Mouse (Mus musculus): ENCODE results near the gene Cav3. TPM values are rescaled to one million over a fixed set of nuclear protein-coding genes. Genes with fewer than 3 reads are reported as not detected.

Cav3 gene
- polyA plus RNA-seq, 1 experiment from 2014 or later, result 3.8 TPM

- Histone ChIP-seq H3K27ac (no peak overlapping the region), H3K4me1 (peaks cover 15% of the 10 kb centered on the region; the same call in 1 of the 2 replicates), H3K4me3 (no peak overlapping the region), H3K9ac (no peak overlapping the region), H3K4me2 (no peak overlapping the region), H3K27me3 (no peaks in the 10 kb centered on the region), H3K36me3 (no peaks in the 10 kb centered on the region), H3K9me3 (no peaks in the 10 kb centered on the region)
- WGBS, result 54% methylated on average over 8 of the region's 8 CpGs
- no peak for ATAC-seq (ENCODE audit: borderline replicate concordance, extremely low read depth, low FRiP score, low TSS enrichment)
These were observed 37.2 kb downstream of the Cav3 start for GRCm38 (mm10) chr6:112496291-112497060.

GRCm38 (mm10) chr6:112497456-112497855, 38.2 kb downstream of the Cav3 start:
- Histone ChIP-seq H3K27ac (no peak overlapping the region), H3K4me3 (no peak overlapping the region), H3K36me3 (no peaks in the 10 kb centered on the region), H3K4me2 (no peak overlapping the region), H3K9me3 (no peaks in the 10 kb centered on the region), H3K9ac (no peak overlapping the region), H3K27me3 (no peaks in the 10 kb centered on the region), H3K4me1 (peaks cover 15% of the 10 kb centered on the region; the same call in 1 of the 2 replicates)
- 67% methylated on average over 2 of the region's 2 CpGs for WGBS
- ATAC-seq (ENCODE audit: borderline replicate concordance, extremely low read depth, low FRiP score, low TSS enrichment), result no peak

- no peak for ATAC-seq (ENCODE audit: borderline replicate concordance, extremely low read depth, low FRiP score, low TSS enrichment)
- no peaks in the 10 kb centered on the region for H3K9me3 ChIP-seq
- H3K4me1 ChIP-seq, result peaks cover 15% of the 10 kb centered on the region; the same call in 1 of the 2 replicates
- H3K27me3 ChIP-seq, result no peaks in the 10 kb centered on the region
- H3K4me3 ChIP-seq, result no peak overlapping the region
- no peak overlapping the region for H3K27ac ChIP-seq
- no peak overlapping the region for H3K9ac ChIP-seq
- H3K4me2 ChIP-seq, result no peak overlapping the region
- 83% methylated on average over 3 of the region's 3 CpGs for WGBS
- H3K36me3 ChIP-seq, result no peaks in the 10 kb centered on the region
These were observed 39.4 kb downstream of the Cav3 start for GRCm38 (mm10) chr6:112498716-112499115.

- Histone ChIP-seq H3K4me1 (peaks cover 13% of the 10 kb centered on the region; the same call in 1 of the 2 replicates), H3K9me3 (no peaks in the 10 kb centered on the region), H3K27ac (no peak overlapping the region), H3K4me2 (no peak overlapping the region), H3K36me3 (no peaks in the 10 kb centered on the region), H3K27me3 (no peaks in the 10 kb centered on the region), H3K9ac (no peak overlapping the region), H3K4me3 (no peak overlapping the region)
- 77% methylated on average over 2 of the region's 2 CpGs for WGBS
- no peak for ATAC-seq (ENCODE audit: borderline replicate concordance, extremely low read depth, low FRiP score, low TSS enrichment)
These were observed 40.2 kb downstream of the Cav3 start for GRCm38 (mm10) chr6:112499456-112499855.

GRCm38 (mm10) chr6:112501156-112501555, 41.9 kb downstream of the Cav3 start:
- no peak for ATAC-seq (ENCODE audit: borderline replicate concordance, extremely low read depth, low FRiP score, low TSS enrichment)
- Histone ChIP-seq H3K27ac (no peak overlapping the region), H3K4me2 (no peak overlapping the region), H3K9ac (no peak overlapping the region), H3K4me1 (no peaks in the 10 kb centered on the region), H3K9me3 (no peaks in the 10 kb centered on the region), H3K27me3 (no peaks in the 10 kb centered on the region), H3K36me3 (no peaks in the 10 kb centered on the region), H3K4me3 (no peak overlapping the region)
- 46% methylated on average over 2 of the region's 2 CpGs for WGBS

GRCm38 (mm10) chr6:112507617-112508016, 48.3 kb downstream of the Cav3 start:
- WGBS, result 22% methylated on average over 2 of the region's 2 CpGs
- Histone ChIP-seq H3K4me3 (no peak overlapping the region), H3K9me3 (no peaks in the 10 kb centered on the region), H3K4me1 (no peaks in the 10 kb centered on the region), H3K27ac (no peak overlapping the region), H3K4me2 (no peak overlapping the region), H3K36me3 (no peaks in the 10 kb centered on the region), H3K9ac (no peak overlapping the region), H3K27me3 (no peaks in the 10 kb centered on the region)
- ATAC-seq (ENCODE audit: borderline replicate concordance, extremely low read depth, low FRiP score, low TSS enrichment), result no peak

GRCm38 (mm10) chr6:112509590-112510131, 50.4 kb downstream of the Cav3 start:
- no peaks in the 10 kb centered on the region for H3K4me1 ChIP-seq
- H3K36me3 ChIP-seq, result no peaks in the 10 kb centered on the region
- no peak overlapping the region for H3K4me3 ChIP-seq
- no peak for ATAC-seq (ENCODE audit: borderline replicate concordance, extremely low read depth, low FRiP score, low TSS enrichment)
- H3K9me3 ChIP-seq, result no peaks in the 10 kb centered on the region
- no peak overlapping the region for H3K4me2 ChIP-seq
- no peak overlapping the region for H3K9ac ChIP-seq
- H3K27ac ChIP-seq, result no peak overlapping the region
- H3K27me3 ChIP-seq, result no peaks in the 10 kb centered on the region
- WGBS, result 46% methylated on average over 2 of the region's 2 CpGs

GRCm38 (mm10) chr6:112510346-112510745, 51.0 kb downstream of the Cav3 start:
- no peak for ATAC-seq (ENCODE audit: borderline replicate concordance, extremely low read depth, low FRiP score, low TSS enrichment)
- H3K9ac ChIP-seq, result no peak overlapping the region
- no peaks in the 10 kb centered on the region for H3K27me3 ChIP-seq
- H3K4me2 ChIP-seq, result no peak overlapping the region
- H3K4me3 ChIP-seq, result no peak overlapping the region
- H3K9me3 ChIP-seq, result no peaks in the 10 kb centered on the region
- WGBS, result 35% methylated on average over 4 of the region's 4 CpGs
- no peaks in the 10 kb centered on the region for H3K4me1 ChIP-seq
- H3K27ac ChIP-seq, result no peak overlapping the region
- no peaks in the 10 kb centered on the region for H3K36me3 ChIP-seq

- Histone ChIP-seq H3K4me1 (no peaks in the 10 kb centered on the region), H3K27ac (no peak overlapping the region), H3K36me3 (no peaks in the 10 kb centered on the region), H3K4me2 (no peak overlapping the region), H3K4me3 (no peak overlapping the region), H3K27me3 (no peaks in the 10 kb centered on the region), H3K9ac (no peak overlapping the region), H3K9me3 (no peaks in the 10 kb centered on the region)
- WGBS, result 84% methylated on average over 6 of the region's 6 CpGs
- no peak for ATAC-seq (ENCODE audit: borderline replicate concordance, extremely low read depth, low FRiP score, low TSS enrichment)
These were observed 55.3 kb downstream of the Cav3 start for GRCm38 (mm10) chr6:112514591-112514990.

- no peaks in the 10 kb centered on the region for H3K9me3 ChIP-seq
- no peak overlapping the region for H3K9ac ChIP-seq
- ATAC-seq (ENCODE audit: borderline replicate concordance, extremely low read depth, low FRiP score, low TSS enrichment), result no peak
- H3K4me2 ChIP-seq, result no peak overlapping the region
- H3K27ac ChIP-seq, result no peak overlapping the region
- H3K4me1 ChIP-seq, result no peaks in the 10 kb centered on the region
- no peak overlapping the region for H3K4me3 ChIP-seq
- no peaks in the 10 kb centered on the region for H3K36me3 ChIP-seq
- H3K27me3 ChIP-seq, result no peaks in the 10 kb centered on the region
- WGBS, result 21% methylated on average over 1 of the region's 1 CpGs
These were observed 57.2 kb downstream of the Cav3 start for GRCm38 (mm10) chr6:112516496-112516895.

- Histone ChIP-seq H3K36me3 (no peaks in the 10 kb centered on the region), H3K9ac (no peak overlapping the region), H3K4me3 (no peak overlapping the region), H3K27me3 (no peaks in the 10 kb centered on the region), H3K4me1 (no peaks in the 10 kb centered on the region), H3K27ac (no peak overlapping the region), H3K4me2 (no peak overlapping the region), H3K9me3 (no peaks in the 10 kb centered on the region)
- WGBS, result 75% methylated on average over 3 of the region's 3 CpGs
- ATAC-seq (ENCODE audit: borderline replicate concordance, extremely low read depth, low FRiP score, low TSS enrichment), result no peak
These were observed 58.3 kb downstream of the Cav3 start for GRCm38 (mm10) chr6:112517572-112517971.

GRCm38 (mm10) chr6:112517991-112518390, 58.7 kb downstream of the Cav3 start:
- no peak for ATAC-seq (ENCODE audit: borderline replicate concordance, extremely low read depth, low FRiP score, low TSS enrichment)
- H3K9me3 ChIP-seq, result no peaks in the 10 kb centered on the region
- WGBS, result 66% methylated on average over 3 of the region's 3 CpGs

More at GRCm38 (mm10) chr6:112517991-112518390, 58.7 kb downstream of the Cav3 start:
- no peak overlapping the region for H3K27ac ChIP-seq
- no peak overlapping the region for H3K9ac ChIP-seq
- no peaks in the 10 kb centered on the region for H3K27me3 ChIP-seq
- no peaks in the 10 kb centered on the region for H3K36me3 ChIP-seq
- H3K4me2 ChIP-seq, result no peak overlapping the region
- no peak overlapping the region for H3K4me3 ChIP-seq
- H3K4me1 ChIP-seq, result no peaks in the 10 kb centered on the region

All from lung, embryonic 15.5 days (tissue).